Mouse (Mus musculus): ENCODE results near the gene Fam72a.

GRCm38 (mm10) chr1:131551956-131552355 lies 24.3 kb downstream of the Fam72a start:
- no peak for TF ChIP-seq CTCF (IDR thresholded peaks at IDR 0.05; ENCODE audit: borderline replicate concordance, control insufficient read depth, extremely low read depth, insufficient read depth, low read length, poor library complexity)
- no peak for TF ChIP-seq POLR2A (IDR thresholded peaks at IDR 0.05; ENCODE audit: control insufficient read depth, extremely low read depth, insufficient read depth, low read length, poor library complexity)
